Mouse (Mus musculus): ENCODE data around the gene C330021F23Rik. TPM values are rescaled to one million over a fixed set of nuclear protein-coding genes. Genes with fewer than 3 reads are reported as not detected.

Gene C330021F23Rik
- total and polyA plus RNA-seq, 3 experiments, result 0.49 TPM; not detected in 2

GRCm38 (mm10) chr8:3586452-3586851, 18.7 kb downstream of the C330021F23Rik start:
- ATAC-seq (ENCODE audit: extremely low read depth, insufficient number of reproducible peaks, low FRiP score, poor library complexity, severe bottlenecking) (no peak), DNase-seq (ENCODE audit: low spot score) (no peak)
- no peak overlapping the region for H3K4me3 ChIP-seq (ENCODE audit: low read depth, low read length)
- no peaks in the 10 kb centered on the region; the same call in 1 of the 2 replicates for H3K4me1 ChIP-seq (ENCODE audit: insufficient read depth, low read depth, low read length)
- no peak for TF ChIP-seq GATA1 (IDR thresholded peaks at IDR 0.05; ENCODE audit: borderline replicate concordance, low read length)
- TF ChIP-seq POLR2AphosphoS5 (IDR thresholded peaks at IDR 0.05; ENCODE audit: insufficient replicate concordance, low read depth, low read length), result no peak
- TF ChIP-seq TAL1 (conservative IDR thresholded peaks at IDR 0.05; ENCODE audit: low read depth, low read length), result no peak
- no peak for TF ChIP-seq GATA2 (IDR thresholded peaks at IDR 0.05; ENCODE audit: borderline replicate concordance, low read depth, low read length)
- no peak for TF ChIP-seq CTCF (IDR thresholded peaks at IDR 0.05; ENCODE audit: low read depth, low read length)
- H3K36me3 ChIP-seq (replicated peaks), result no peaks in the 10 kb centered on the region
- H3K9me3 ChIP-seq (replicated peaks), result no peaks in the 10 kb centered on the region
- H3K27me3 ChIP-seq (ENCODE audit: insufficient read depth, low read length), result peaks cover 6% of the 10 kb centered on the region; the same call in 1 of the 2 replicates

- Histone ChIP-seq H3K27me3 (ENCODE audit: insufficient read depth, low read length) (peaks cover 6% of the 10 kb centered on the region; the same call in 1 of the 2 replicates), H3K4me1 (ENCODE audit: insufficient read depth, low read depth, low read length) (no peaks in the 10 kb centered on the region; the same call in 1 of the 2 replicates), H3K36me3 (replicated peaks) (no peaks in the 10 kb centered on the region), H3K9me3 (replicated peaks) (no peaks in the 10 kb centered on the region), H3K4me3 (ENCODE audit: low read depth, low read length) (no peak within 1 kb of the TSS; the same call in 1 of the 2 replicates)
- DNase-seq (ENCODE audit: low spot score) (no peak), ATAC-seq (ENCODE audit: extremely low read depth, insufficient number of reproducible peaks, low FRiP score, poor library complexity, severe bottlenecking) (no peak)
- TF ChIP-seq GATA2 (IDR thresholded peaks at IDR 0.05; ENCODE audit: borderline replicate concordance, low read depth, low read length) (no peak), CTCF (IDR thresholded peaks at IDR 0.05; ENCODE audit: low read depth, low read length) (no peak), GATA1 (IDR thresholded peaks at IDR 0.05; ENCODE audit: borderline replicate concordance, low read length) (no peak), POLR2AphosphoS5 (IDR thresholded peaks at IDR 0.05; ENCODE audit: insufficient replicate concordance, low read depth, low read length) (no peak), TAL1 (conservative IDR thresholded peaks at IDR 0.05; ENCODE audit: low read depth, low read length) (no peak)
These were observed 19.2 kb downstream of the C330021F23Rik start, which contains the start of gene Camsap3 for GRCm38 (mm10) chr8:3586993-3587390. Camsap3 (plus strand) TSS chr8:3587293.

- no peaks in the 10 kb centered on the region; the same call in 1 of the 2 replicates for H3K4me1 ChIP-seq (ENCODE audit: insufficient read depth, low read depth, low read length)
- TF ChIP-seq GATA2 (IDR thresholded peaks at IDR 0.05; ENCODE audit: borderline replicate concordance, low read depth, low read length) (no peak), POLR2AphosphoS5 (IDR thresholded peaks at IDR 0.05; ENCODE audit: insufficient replicate concordance, low read depth, low read length) (no peak), GATA1 (IDR thresholded peaks at IDR 0.05; ENCODE audit: borderline replicate concordance, low read length) (no peak), TAL1 (conservative IDR thresholded peaks at IDR 0.05; ENCODE audit: low read depth, low read length) (no peak), CTCF (IDR thresholded peaks at IDR 0.05; ENCODE audit: low read depth, low read length) (no peak)
- no peak for DNase-seq (ENCODE audit: low spot score)
- H3K27me3 ChIP-seq (ENCODE audit: insufficient read depth, low read length), result peaks cover 6% of the 10 kb centered on the region; the same call in 1 of the 2 replicates
- ATAC-seq (ENCODE audit: extremely low read depth, insufficient number of reproducible peaks, low FRiP score, poor library complexity, severe bottlenecking), result no peak
- no peaks in the 10 kb centered on the region for H3K36me3 ChIP-seq (replicated peaks)
- no peaks in the 10 kb centered on the region for H3K9me3 ChIP-seq (replicated peaks)
- H3K4me3 ChIP-seq (ENCODE audit: low read depth, low read length), result no peak overlapping the region; the same call in 1 of the 2 replicates
These were observed 19.8 kb downstream of the C330021F23Rik start for GRCm38 (mm10) chr8:3587391-3588257.

- ATAC-seq (ENCODE audit: extremely low read depth, insufficient number of reproducible peaks, low FRiP score, poor library complexity, severe bottlenecking), result no peak
- no peak overlapping the region for H3K4me3 ChIP-seq (ENCODE audit: low read depth, low read length)
- TF ChIP-seq GATA1 (IDR thresholded peaks at IDR 0.05; ENCODE audit: borderline replicate concordance, low read length) (no peak), GATA2 (IDR thresholded peaks at IDR 0.05; ENCODE audit: borderline replicate concordance, low read depth, low read length) (no peak), CTCF (IDR thresholded peaks at IDR 0.05; ENCODE audit: low read depth, low read length) (no peak), TAL1 (conservative IDR thresholded peaks at IDR 0.05; ENCODE audit: low read depth, low read length) (no peak), POLR2AphosphoS5 (IDR thresholded peaks at IDR 0.05; ENCODE audit: insufficient replicate concordance, low read depth, low read length) (no peak)
These were observed 20.5 kb downstream of the C330021F23Rik start for GRCm38 (mm10) chr8:3588258-3588633.

GRCm38 (mm10) chr8:3593470-3593869, 25.7 kb downstream of the C330021F23Rik start:
- Histone ChIP-seq H3K4me1 (ENCODE audit: insufficient read depth, low read depth, low read length) (peaks cover 9% of the 10 kb centered on the region), H3K4me3 (ENCODE audit: low read depth, low read length) (no peak overlapping the region), H3K36me3 (replicated peaks) (no peaks in the 10 kb centered on the region), H3K27me3 (ENCODE audit: insufficient read depth, low read length) (peaks cover 17% of the 10 kb centered on the region), H3K9me3 (replicated peaks) (no peaks in the 10 kb centered on the region)
- TF ChIP-seq GATA2 (IDR thresholded peaks at IDR 0.05; ENCODE audit: borderline replicate concordance, low read depth, low read length) (no peak), POLR2AphosphoS5 (IDR thresholded peaks at IDR 0.05; ENCODE audit: insufficient replicate concordance, low read depth, low read length) (no peak), CTCF (IDR thresholded peaks at IDR 0.05; ENCODE audit: low read depth, low read length) (no peak), GATA1 (IDR thresholded peaks at IDR 0.05; ENCODE audit: borderline replicate concordance, low read length) (no peak), TAL1 (conservative IDR thresholded peaks at IDR 0.05; ENCODE audit: low read depth, low read length) (no peak)
- ATAC-seq (ENCODE audit: extremely low read depth, insufficient number of reproducible peaks, low FRiP score, poor library complexity, severe bottlenecking) (no peak), DNase-seq (ENCODE audit: low spot score) (no peak)

More at GRCm38 (mm10) chr8:3588258-3588633, 20.5 kb downstream of the C330021F23Rik start:
- DNase-seq (ENCODE audit: low spot score), result no peak
- Histone ChIP-seq H3K9me3 (replicated peaks) (no peaks in the 10 kb centered on the region), H3K36me3 (replicated peaks) (no peaks in the 10 kb centered on the region), H3K4me1 (ENCODE audit: insufficient read depth, low read depth, low read length) (no peaks in the 10 kb centered on the region; the same call in 1 of the 2 replicates), H3K27me3 (ENCODE audit: insufficient read depth, low read length) (peaks cover 9% of the 10 kb centered on the region; the same call in 1 of the 2 replicates)

- ATAC-seq (ENCODE audit: extremely low read depth, insufficient number of reproducible peaks, low FRiP score, poor library complexity, severe bottlenecking), result no peak
- Histone ChIP-seq H3K9me3 (replicated peaks) (no peaks in the 10 kb centered on the region), H3K4me3 (ENCODE audit: low read depth, low read length) (no peak overlapping the region), H3K36me3 (replicated peaks) (no peaks in the 10 kb centered on the region), H3K4me1 (ENCODE audit: insufficient read depth, low read depth, low read length) (peaks cover 19% of the 10 kb centered on the region), H3K27me3 (ENCODE audit: insufficient read depth, low read length) (peaks cover 21% of the 10 kb centered on the region)
- no peak for TF ChIP-seq CTCF (IDR thresholded peaks at IDR 0.05; ENCODE audit: low read depth, low read length)
- TF ChIP-seq GATA2 (IDR thresholded peaks at IDR 0.05; ENCODE audit: borderline replicate concordance, low read depth, low read length), result no peak
- no peak for TF ChIP-seq POLR2AphosphoS5 (IDR thresholded peaks at IDR 0.05; ENCODE audit: insufficient replicate concordance, low read depth, low read length)
- no peak for TF ChIP-seq TAL1 (conservative IDR thresholded peaks at IDR 0.05; ENCODE audit: low read depth, low read length)
- TF ChIP-seq GATA1 (IDR thresholded peaks at IDR 0.05; ENCODE audit: borderline replicate concordance, low read length), result no peak
- DNase-seq (ENCODE audit: low spot score), result no peak
These were observed 26.7 kb downstream of the C330021F23Rik start for GRCm38 (mm10) chr8:3594466-3594865.

All from G1E (cell line).